Mouse (Mus musculus) T-helper 17 cell (primary cell): ENCODE measurements at regions not wholly inside any gene's neighbourhood (a gene's known extent, or its start where the extent isn't known, plus 50 kb on each side); places are given as distances from the start of the nearest gene placed in this dataset.

Experiments used
- in situ Hi-C, 2 experiments: fragments of 300-600 bp; cut with MboI, MseI; formaldehyde crosslinking; loops; 1 replicate in 1 of 2; 2 replicates in 1 of 2; pipeline ENCODE4 v1.15.1; 2025; ENCODE audit warnings: high pct_unique_total_duplicates in 2 of 2

DNA sequence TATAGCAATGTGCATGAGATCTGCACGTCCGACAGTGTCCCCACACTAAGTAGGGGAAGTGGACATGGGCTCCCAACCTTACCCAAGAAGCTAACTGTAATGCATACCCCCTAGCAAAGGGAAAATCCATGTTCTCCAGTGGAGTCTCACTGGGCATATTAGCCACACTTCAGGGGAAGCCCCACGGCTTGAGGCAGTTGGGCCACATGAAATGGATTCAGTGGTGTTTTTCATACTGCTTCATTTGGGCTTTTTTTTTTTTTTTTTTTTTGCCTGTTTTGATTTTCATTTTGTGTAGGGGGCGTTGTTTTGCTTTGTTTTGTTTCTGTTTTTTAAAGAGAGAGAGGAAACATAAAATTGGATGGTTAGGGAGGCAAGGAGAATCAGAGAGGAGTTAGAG lies 138.6 kb upstream of the Jmjd1c start:
- in situ Hi-C loops: no loop called here
